Mouse (Mus musculus) olfactory bulb, adult 2 months (tissue): ENCODE measurements around the gene Mto1. TPM values are rescaled to one million over a fixed set of nuclear protein-coding genes. Genes with fewer than 3 reads are reported as not detected.
"Not testable (repeated sequence)": the region's sequence is repeated elsewhere in the genome, so short reads cannot be mapped to it uniquely, and the experiment has no call there.

Source experiments
- H3K27ac ChIP-seq: fragments of 200-500 bp; 2 replicates; pipeline ENCODE4 v1.5.1; 2012; ENCODE audit warnings: low read depth, low read length; ENCODE audit not compliant: insufficient read depth
- H3K4me1 ChIP-seq: fragments of 200-500 bp; 2 replicates; pipeline ENCODE4 v1.6.1; 2012; ENCODE audit warnings: low read length; ENCODE audit not compliant: control insufficient read depth, insufficient read depth
- H3K4me3 ChIP-seq: fragments of 200-500 bp; 2 replicates; pipeline ENCODE4 v1.5.1; 2012; ENCODE audit warnings: mild to moderate bottlenecking, low read depth, low read length, moderate library complexity; ENCODE audit not compliant: insufficient read depth
- CTCF ChIP-seq: fragments of 200-500 bp; IDR thresholded peaks from 2 replicates; pipeline ENCODE4 v1.5.1; 2012; ENCODE audit warnings: low read depth, mild to moderate bottlenecking, low read length, moderate library complexity; ENCODE audit not compliant: insufficient read depth
- POLR2A ChIP-seq: fragments of 200-500 bp; IDR thresholded peaks from 2 replicates; pipeline ENCODE4 v1.6.1; 2012; ENCODE audit warnings: mild to moderate bottlenecking, low read depth, low read length, moderate library complexity; ENCODE audit not compliant: insufficient read depth
- WGBS: fragments of 180-500 bp; shearing (Covaris S2); methylation state at CpG from one replicate; pipeline ENCODE4 v1.1.7; 2018; 5-methylcytosine and 5-hydroxymethylcytosine counted together
- polyA plus RNA-seq: library from polyadenylated mRNA; stranded (reverse); fragments of >200 nt; gene quantifications from 2 replicates; pipeline ENCODE4 v1.2.4, GENCODE M21; 2012; ENCODE audit warnings: low replicate concordance; ENCODE audit not compliant: missing spikeins, insufficient read depth, insufficient read length

Mto1 gene
- polyA plus RNA-seq, 1 experiment: not detected

- Histone ChIP-seq H3K27ac (no peak overlapping the region), H3K4me3 (no peak overlapping the region), H3K4me1 (0 out of 2 replicates have a peak, but pooled peaks cover 3% of the 10 kb centered on the region)
- TF ChIP-seq CTCF (no peak), POLR2A (no peak)
- WGBS: 95% methylated on average over 5 of the region's 5 CpGs
Measured at GRCm38 (mm10) chr9:78511705-78512104, 63.7 kb downstream of the Mto1 start.

GRCm38 (mm10) chr9:78513776-78514500, 65.9 kb downstream of the Mto1 start:
- Histone ChIP-seq H3K4me1 (0 out of 2 replicates have a peak, but pooled peaks cover 3% of the 10 kb centered on the region), H3K27ac (no peak overlapping the region), H3K4me3 (no peak overlapping the region)
- no peak for TF ChIP-seq POLR2A
- no peak for TF ChIP-seq CTCF
- 83% methylated on average over 6 of the region's 6 CpGs for WGBS

- Histone ChIP-seq H3K4me1 (0 out of 2 replicates have a peak, but pooled peaks cover 3% of the 10 kb centered on the region), H3K4me3 (no peak overlapping the region), H3K27ac (no peak overlapping the region)
- no peak for TF ChIP-seq POLR2A
- no peak for TF ChIP-seq CTCF
- 79% methylated on average over 4 of the region's 4 CpGs for WGBS
Measured at GRCm38 (mm10) chr9:78514681-78515080, 66.7 kb downstream of the Mto1 start.

- H3K4me3 ChIP-seq: no peak overlapping the region
- TF ChIP-seq POLR2A (no peak), CTCF (no peak)
- WGBS: 69% methylated on average over 3 of the region's 3 CpGs
- no peak overlapping the region for H3K27ac ChIP-seq
- H3K4me1 ChIP-seq: peaks cover 15% of the 10 kb centered on the region
Measured at GRCm38 (mm10) chr9:78516125-78516524, 68.1 kb downstream of the Mto1 start.

GRCm38 (mm10) chr9:78517237-78517636, 69.2 kb downstream of the Mto1 start:
- peaks cover 20% of the 10 kb centered on the region for H3K4me1 ChIP-seq
- 81% methylated on average over 3 of the region's 3 CpGs for WGBS
- not testable (repeated sequence) for H3K27ac ChIP-seq, H3K4me3 ChIP-seq

GRCm38 (mm10) chr9:78520127-78520779, 72.2 kb downstream of the Mto1 start:
- peaks cover 20% of the 10 kb centered on the region for H3K4me1 ChIP-seq
- WGBS: 18% methylated on average over 15 of the region's 15 CpGs
- H3K4me3 ChIP-seq: peak overlapping the region; percentile 36
- H3K27ac ChIP-seq: no peak overlapping the region
- TF ChIP-seq POLR2A (no peak), CTCF (no peak)

- WGBS: 7% methylated on average over 40 of the region's 40 CpGs
- H3K27ac ChIP-seq: no peak overlapping the region
- peak overlapping the region; percentile 36 for H3K4me3 ChIP-seq
- no peak for TF ChIP-seq POLR2A
- no peak for TF ChIP-seq CTCF
- peaks cover 20% of the 10 kb centered on the region for H3K4me1 ChIP-seq
Measured at GRCm38 (mm10) chr9:78520780-78521601, 73.0 kb downstream of the Mto1 start.

- TF ChIP-seq POLR2A: no peak
- TF ChIP-seq CTCF: peak; percentile 28; the same call in 1 of the 2 replicates
- WGBS: 31% methylated on average over 14 of the region's 14 CpGs
- no peak overlapping the region for H3K4me3 ChIP-seq
- peaks cover 16% of the 10 kb centered on the region for H3K4me1 ChIP-seq
- H3K27ac ChIP-seq: no peak overlapping the region
Measured at GRCm38 (mm10) chr9:78521689-78522088, 73.7 kb downstream of the Mto1 start.

Other genes with a start within 250 kb of the Mto1 start
- not detected in 2 replicates for gene Gsta1, start 217.6 kb upstream of the Mto1 start, polyA plus RNA-seq
- not detected in 2 replicates for gene Gm3776, start 191.1 kb upstream of the Mto1 start, polyA plus RNA-seq
- not detected in 2 replicates for gene Gm10639, start 158.3 kb upstream of the Mto1 start, polyA plus RNA-seq
- not detected in 2 replicates for gene Omt2a, start 133.4 kb upstream of the Mto1 start, polyA plus RNA-seq
- gene Omt2b, start 120.6 kb upstream of the Mto1 start, polyA plus RNA-seq: not detected in 2 replicates
- gene Gsta2, start 92.4 kb upstream of the Mto1 start, polyA plus RNA-seq: not detected in 2 replicates
- not detected in 2 replicates for gene Dppa5a, start 80.0 kb upstream of the Mto1 start, polyA plus RNA-seq
- not detected in 2 replicates for gene Ooep, start 69.5 kb upstream of the Mto1 start, polyA plus RNA-seq
- not detected in 2 replicates for gene Ddx43, start 52.4 kb upstream of the Mto1 start, polyA plus RNA-seq
- not detected in 2 replicates for gene Cgas, start 5.0 kb upstream of the Mto1 start, polyA plus RNA-seq
- not detected in 2 replicates for gene Gm17324, start 578 bp downstream of the Mto1 start, polyA plus RNA-seq
- gene Eef1a1, start 40.9 kb downstream of the Mto1 start, polyA plus RNA-seq: 5,304 and 7,068 TPM in 2 replicates
- not detected in 2 replicates for gene Slc17a5, start 139.8 kb downstream of the Mto1 start, polyA plus RNA-seq
- not detected in 2 replicates for gene Cd109, start 167.3 kb downstream of the Mto1 start, polyA plus RNA-seq